Mouse (Mus musculus) liver, embryonic 12.5 days (tissue): ENCODE data around the gene Bhmt2. TPM values are rescaled to one million over a fixed set of nuclear protein-coding genes. Genes with fewer than 3 reads are reported as not detected.

Source experiments
- ATAC-seq: fragments of 200-750 bp; cut with Nextera tagmentation; 2 replicates; pipeline ENCODE4 v1.8.0; 2017; ENCODE audit warnings: moderate number of reproducible peaks, mild to moderate bottlenecking, moderate library complexity
- H3K27ac ChIP-seq: fragments of 300-500 bp; sonication (generic); 2 replicates; pipeline ENCODE4 v1.5.1; 2016; ENCODE audit warnings: mild to moderate bottlenecking
- H3K27me3 ChIP-seq: fragments of 300-500 bp; sonication (generic); replicated peaks from 2 replicates; pipeline ENCODE4 v1.6.1; 2016; ENCODE audit warnings: mild to moderate bottlenecking, moderate library complexity
- H3K36me3 ChIP-seq: fragments of 300-500 bp; sonication (generic); 2 replicates; pipeline ENCODE4 v1.6.1; 2016; ENCODE audit warnings: mild to moderate bottlenecking, moderate library complexity
- H3K4me1 ChIP-seq: fragments of 300-500 bp; sonication (generic); 2 replicates; pipeline ENCODE4 v1.6.1; 2016
- H3K4me2 ChIP-seq: fragments of 300-500 bp; sonication (generic); 2 replicates; pipeline ENCODE4 v1.6.1; 2016; ENCODE audit warnings: mild to moderate bottlenecking, moderate library complexity
- H3K4me3 ChIP-seq: fragments of 300-500 bp; sonication (generic); 2 replicates; pipeline ENCODE4 v1.5.1; 2016; ENCODE audit warnings: mild to moderate bottlenecking, moderate library complexity
- H3K9ac ChIP-seq: fragments of 300-500 bp; sonication (generic); 2 replicates; pipeline ENCODE4 v1.6.1; 2016; ENCODE audit warnings: mild to moderate bottlenecking, moderate library complexity
- H3K9me3 ChIP-seq: fragments of 300-500 bp; sonication (generic); replicated peaks from 2 replicates; pipeline ENCODE4 v1.6.1; 2016; ENCODE audit warnings: mild to moderate bottlenecking, moderate library complexity
- WGBS: fragments of 180-500 bp; shearing (Covaris S2); methylation state at CpG from one replicate; pipeline ENCODE4 v1.1.7; 2016; ENCODE audit not compliant: insufficient replicate concordance; 5-methylcytosine and 5-hydroxymethylcytosine counted together
- polyA plus RNA-seq: library from polyadenylated mRNA; unstranded; fragments of >200 nt; fragmentation: Nextera tagmentation; extraction: Ambion mirVana; gene quantifications from 2 replicates; pipeline ENCODE4 v1.2.1, GENCODE M21; 2016

Gene Bhmt2
- polyA plus RNA-seq, 1 experiment from 2014 or later = 12.3 TPM

GRCm38 (mm10) chr13:93637282-93638245 lies 36.5 kb downstream of the Bhmt2 start, which contains the start of gene Bhmt:
Bhmt (minus strand) TSS chr13:93637961.
- no peaks in the 10 kb centered on the region for H3K4me1 ChIP-seq
- ATAC-seq = no peak; the same call in 1 of the 2 replicates
- H3K4me3 ChIP-seq = no peak within 1 kb of the TSS
- H3K4me2 ChIP-seq = peak within 1 kb of the TSS; percentile 33
- no peaks in the 10 kb centered on the region for H3K27me3 ChIP-seq
- H3K9ac ChIP-seq = no peak within 1 kb of the TSS
- H3K36me3 ChIP-seq = no peaks in the 10 kb centered on the region
- peak within 1 kb of the TSS; percentile 10; the same call in 1 of the 2 replicates for H3K27ac ChIP-seq
- WGBS = 61% methylated on average over 19 of the region's 19 CpGs
- H3K9me3 ChIP-seq = no peaks in the 10 kb centered on the region

DNA sequence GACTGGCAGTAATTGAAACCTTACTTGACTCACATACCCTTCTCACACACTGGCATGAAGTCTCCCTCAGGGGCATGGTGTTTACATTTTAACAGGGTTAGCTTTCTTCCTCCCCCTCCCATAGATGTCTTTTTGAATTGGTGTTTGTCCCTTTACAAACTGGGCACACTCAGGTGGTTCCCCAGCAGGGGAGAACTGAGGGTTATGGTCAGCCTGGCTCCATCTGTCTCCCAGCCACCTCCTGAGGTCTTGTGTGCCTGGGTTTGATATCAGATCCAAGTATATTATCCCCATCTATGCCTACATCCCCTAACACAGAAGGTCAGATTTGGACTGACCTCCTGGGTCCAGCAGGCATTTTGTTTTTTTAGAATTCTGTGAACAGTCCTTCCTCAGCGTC lies 37.5 kb downstream of the Bhmt2 start:
- no peaks in the 10 kb centered on the region for H3K9me3 ChIP-seq
- ATAC-seq = no peak
- H3K4me1 ChIP-seq = no peaks in the 10 kb centered on the region
- WGBS = 74% methylated on average over 1 of the region's 1 CpGs
- H3K36me3 ChIP-seq = no peaks in the 10 kb centered on the region
- no peak overlapping the region for H3K9ac ChIP-seq
- H3K27ac ChIP-seq = no peak overlapping the region
- H3K4me3 ChIP-seq = 0 out of 2 replicates have a peak overlapping the region, but pooled peaks have one; percentile 1
- H3K4me2 ChIP-seq = peak overlapping the region; percentile 33
- no peaks in the 10 kb centered on the region for H3K27me3 ChIP-seq

DNA sequence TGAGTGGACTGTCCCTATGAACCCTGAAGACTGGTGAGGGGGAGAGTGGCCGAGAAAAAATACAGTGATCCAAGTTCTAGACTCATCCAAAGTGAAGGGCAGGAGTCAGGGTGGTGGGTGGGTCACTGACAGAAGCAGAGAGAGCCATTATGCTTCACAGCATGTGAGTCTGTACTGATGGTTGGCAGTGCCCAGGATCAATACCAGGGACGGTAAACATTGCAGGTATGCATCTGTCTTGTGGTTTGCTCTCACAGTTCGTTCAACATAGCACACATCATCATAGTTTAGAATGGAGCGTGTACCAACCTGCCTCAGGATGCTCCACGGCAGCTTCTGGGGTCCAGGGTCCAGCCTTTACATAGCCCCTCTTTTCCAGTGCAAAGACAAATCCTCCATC lies 41.2 kb downstream of the Bhmt2 start:
- Histone ChIP-seq H3K9ac (no peak overlapping the region), H3K9me3 (no peaks in the 10 kb centered on the region), H3K4me2 (no peak overlapping the region), H3K4me1 (no peaks in the 10 kb centered on the region), H3K36me3 (no peaks in the 10 kb centered on the region), H3K27ac (no peak overlapping the region), H3K4me3 (no peak overlapping the region), H3K27me3 (no peaks in the 10 kb centered on the region)
- ATAC-seq = no peak
- 60% methylated on average over 5 of the region's 5 CpGs for WGBS

- H3K27me3 ChIP-seq = no peaks in the 10 kb centered on the region
- no peak overlapping the region for H3K4me3 ChIP-seq
- WGBS = 65% methylated on average over 10 of the region's 10 CpGs
- no peaks in the 10 kb centered on the region for H3K36me3 ChIP-seq
- H3K4me1 ChIP-seq = no peaks in the 10 kb centered on the region
- H3K9me3 ChIP-seq = no peaks in the 10 kb centered on the region
- H3K27ac ChIP-seq = no peak overlapping the region
- ATAC-seq = no peak; the same call in 1 of the 2 replicates
- H3K4me2 ChIP-seq = no peak overlapping the region
- no peak overlapping the region for H3K9ac ChIP-seq
Measured at GRCm38 (mm10) chr13:93630941-93631705, 43.0 kb downstream of the Bhmt2 start.

DNA sequence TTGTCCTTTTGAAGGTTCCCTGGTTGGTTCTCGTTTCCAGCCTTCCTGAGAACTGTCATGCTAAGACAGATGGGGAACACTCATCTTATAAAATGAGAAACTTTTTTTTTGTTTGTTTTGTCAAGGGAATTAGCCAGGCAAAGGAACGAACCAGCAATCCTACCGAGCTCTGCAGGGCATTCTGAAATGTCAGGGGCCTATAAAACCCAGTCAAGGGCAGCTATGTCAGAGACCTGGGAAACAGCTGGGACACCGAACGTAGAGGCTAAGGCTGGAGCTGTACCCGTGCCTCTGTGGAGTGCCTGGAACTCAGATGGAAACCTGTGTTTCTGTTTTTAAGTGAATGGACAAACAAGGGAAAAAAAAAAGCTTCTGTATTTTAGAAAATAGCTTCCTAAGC lies 45.2 kb downstream of the Bhmt2 start:
- Histone ChIP-seq H3K27me3 (no peaks in the 10 kb centered on the region), H3K4me1 (no peaks in the 10 kb centered on the region), H3K4me2 (no peak overlapping the region), H3K4me3 (no peak overlapping the region), H3K27ac (no peak overlapping the region), H3K9me3 (no peaks in the 10 kb centered on the region), H3K36me3 (no peaks in the 10 kb centered on the region), H3K9ac (no peak overlapping the region)
- no peak for ATAC-seq
- WGBS = 53% methylated on average over 6 of the region's 6 CpGs

DNA sequence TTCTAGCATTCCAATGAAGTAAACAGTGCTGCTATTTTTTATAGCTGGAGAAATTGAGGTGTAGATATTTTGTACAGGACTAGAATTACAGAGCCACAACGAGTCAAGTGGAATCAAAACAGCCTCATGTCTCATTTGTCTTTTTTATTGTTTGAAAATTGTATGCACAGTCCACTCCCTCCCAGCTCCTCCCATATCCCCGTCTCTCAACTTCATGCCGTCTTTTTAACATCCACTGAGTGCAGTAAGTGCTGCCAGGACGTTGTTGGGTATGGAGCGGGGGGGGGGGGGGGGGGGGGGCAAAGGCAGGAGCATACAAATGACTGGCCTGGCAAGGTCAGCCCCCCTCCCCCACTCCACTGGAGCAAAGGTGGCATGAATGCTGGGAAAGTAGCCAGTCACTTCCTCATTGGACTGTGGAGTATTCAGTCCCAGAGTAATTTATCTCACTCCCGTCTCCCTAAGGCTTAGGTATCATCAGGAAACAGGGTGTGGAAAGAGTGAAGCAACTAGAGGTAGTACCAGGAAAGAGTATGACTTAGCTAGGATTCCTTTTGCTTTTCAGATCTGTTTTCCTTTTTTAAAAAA lies 59.6 kb downstream of the Bhmt2 start:
- no peak overlapping the region for H3K4me2 ChIP-seq
- no peak overlapping the region for H3K27ac ChIP-seq
- no peak overlapping the region for H3K9ac ChIP-seq
- H3K4me3 ChIP-seq = no peak overlapping the region
- WGBS = 65% methylated on average over 4 of the region's 6 CpGs
- no peaks in the 10 kb centered on the region for H3K4me1 ChIP-seq
- no peaks in the 10 kb centered on the region for H3K27me3 ChIP-seq
- ATAC-seq = no peak
- no peaks in the 10 kb centered on the region for H3K9me3 ChIP-seq
- H3K36me3 ChIP-seq = no peaks in the 10 kb centered on the region

- Histone ChIP-seq H3K4me1 (no peaks in the 10 kb centered on the region), H3K9me3 (no peaks in the 10 kb centered on the region), H3K4me3 (no peak overlapping the region), H3K4me2 (no peak overlapping the region), H3K27ac (no peak overlapping the region), H3K36me3 (no peaks in the 10 kb centered on the region), H3K27me3 (no peaks in the 10 kb centered on the region), H3K9ac (no peak overlapping the region)
- WGBS = 57% methylated on average over 4 of the region's 4 CpGs
- no peak for ATAC-seq
Measured at GRCm38 (mm10) chr13:93613771-93614170, 60.3 kb downstream of the Bhmt2 start.

GRCm38 (mm10) chr13:93612660-93613607 lies 61.2 kb downstream of the Bhmt2 start:
- ATAC-seq = no peak
- no peaks in the 10 kb centered on the region for H3K4me1 ChIP-seq
- 52% methylated on average over 19 of the region's 19 CpGs for WGBS
- H3K4me2 ChIP-seq = no peak overlapping the region
- H3K36me3 ChIP-seq = no peaks in the 10 kb centered on the region
- no peaks in the 10 kb centered on the region for H3K9me3 ChIP-seq
- no peaks in the 10 kb centered on the region for H3K27me3 ChIP-seq
- no peak overlapping the region for H3K9ac ChIP-seq
- H3K4me3 ChIP-seq = no peak overlapping the region
- H3K27ac ChIP-seq = no peak overlapping the region

GRCm38 (mm10) chr13:93608476-93608875 lies 65.6 kb downstream of the Bhmt2 start:
- H3K27ac ChIP-seq = no peak overlapping the region
- ATAC-seq = no peak
- H3K4me1 ChIP-seq = no peaks in the 10 kb centered on the region
- H3K4me2 ChIP-seq = no peak overlapping the region
- H3K9me3 ChIP-seq = no peaks in the 10 kb centered on the region
- WGBS = 54% methylated on average over 2 of the region's 2 CpGs
- H3K4me3 ChIP-seq = no peak overlapping the region
- H3K9ac ChIP-seq = no peak overlapping the region
- H3K27me3 ChIP-seq = no peaks in the 10 kb centered on the region
- H3K36me3 ChIP-seq = no peaks in the 10 kb centered on the region

GRCm38 (mm10) chr13:93607701-93608100 lies 66.4 kb downstream of the Bhmt2 start:
- H3K27me3 ChIP-seq = no peaks in the 10 kb centered on the region
- H3K4me3 ChIP-seq = no peak overlapping the region
- no peaks in the 10 kb centered on the region for H3K9me3 ChIP-seq
- no peak overlapping the region for H3K27ac ChIP-seq
- no peaks in the 10 kb centered on the region for H3K4me1 ChIP-seq
- no peaks in the 10 kb centered on the region for H3K36me3 ChIP-seq
- H3K4me2 ChIP-seq = no peak overlapping the region
- H3K9ac ChIP-seq = no peak overlapping the region
- no peak for ATAC-seq
- WGBS = 74% methylated on average over 3 of the region's 3 CpGs
